Mouse (Mus musculus): ENCODE data around the gene Tmem207. TPM values are rescaled to one million over a fixed set of nuclear protein-coding genes. Genes with fewer than 3 reads are reported as not detected.
"Not testable (repeated sequence)": the region's sequence is repeated elsewhere in the genome, so short reads cannot be mapped to it uniquely, and the experiment has no call there.

The Tmem207 gene
- polyA plus RNA-seq, 1 experiment from 2014 or later, result not detected

DNA sequence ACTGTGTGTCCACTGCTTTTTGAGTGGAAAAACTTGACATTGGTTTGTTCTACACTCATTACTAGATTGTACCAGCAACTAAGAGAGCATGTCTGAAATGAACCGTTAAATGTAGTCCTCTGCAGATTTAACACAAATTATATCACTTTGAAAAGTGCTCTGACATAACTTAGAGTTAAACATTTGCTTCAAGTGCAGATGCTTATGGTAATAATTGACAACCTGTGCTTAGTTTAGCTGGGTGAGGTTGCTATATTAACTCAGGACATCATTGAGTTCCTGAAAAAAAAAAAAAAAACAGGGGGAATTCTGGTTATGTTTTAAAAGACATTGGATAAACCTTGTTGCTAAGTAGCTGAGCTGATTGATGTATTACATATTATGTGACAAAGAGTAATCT is 3.9 kb upstream of the Tmem207 start:
- Histone ChIP-seq H3K4me2 (no peak overlapping the region), H3K36me3 (no peaks in the 10 kb centered on the region), H3K27me3 (replicated peaks) (no peaks in the 10 kb centered on the region), H3K27ac (ENCODE audit: poor library complexity, severe bottlenecking) (no peak overlapping the region), H3K4me3 (no peak overlapping the region), H3K9me3 (replicated peaks) (no peaks in the 10 kb centered on the region), H3K4me1 (replicated peaks) (no peaks in the 10 kb centered on the region), H3K9ac (no peak overlapping the region)
- ATAC-seq (ENCODE audit: insufficient number of reproducible peaks, low FRiP score), result no peak
- WGBS, result 75% methylated on average over 1 of the region's 1 CpGs

DNA sequence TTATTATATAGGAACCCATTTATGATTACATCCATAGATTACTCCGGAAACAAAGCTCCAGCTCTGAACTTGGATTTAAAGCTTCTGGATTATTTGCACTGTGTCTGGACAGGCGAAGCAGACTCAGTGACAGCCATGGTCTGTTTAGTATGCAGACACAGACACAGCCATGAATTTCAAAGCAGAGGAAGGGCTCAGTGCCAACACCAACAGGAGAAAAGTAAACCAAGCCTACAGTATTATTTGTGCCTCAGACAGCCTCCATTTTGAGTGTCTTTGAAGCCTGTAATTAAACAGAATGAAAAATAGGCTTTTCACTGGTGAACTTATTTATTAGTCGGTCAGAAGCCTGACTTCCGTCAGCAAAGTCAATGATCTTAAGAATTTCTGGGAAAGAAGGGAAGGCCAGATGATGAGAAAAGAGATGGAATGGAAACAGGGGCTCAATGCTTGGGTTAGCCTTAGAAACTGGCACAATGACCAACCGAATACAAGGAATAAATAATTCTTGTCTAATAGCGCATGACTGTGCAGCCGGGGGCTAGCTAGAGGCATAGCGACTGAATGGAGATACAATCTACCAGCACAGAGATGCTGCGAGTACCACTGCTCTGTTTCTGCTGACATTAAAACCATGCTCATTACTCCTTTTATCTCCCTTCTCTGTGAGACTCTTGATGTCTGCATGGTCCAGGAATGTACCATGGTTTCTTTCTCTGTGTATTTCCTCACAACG is 1.5 kb upstream of the Tmem207 start:
- H3K4me1 ChIP-seq (replicated peaks), result no peaks in the 10 kb centered on the region
- H3K4me2 ChIP-seq, result no peak overlapping the region
- ATAC-seq (ENCODE audit: insufficient number of reproducible peaks, low FRiP score), result no peak

GRCm38 (mm10) chr16:26525832-26526231 is 737 bp downstream of the Tmem207 start:
- Histone ChIP-seq H3K4me1 (replicated peaks) (no peaks in the 10 kb centered on the region), H3K9ac (no peak overlapping the region), H3K4me3 (no peak overlapping the region), H3K27ac (ENCODE audit: poor library complexity, severe bottlenecking) (no peak overlapping the region), H3K36me3 (no peaks in the 10 kb centered on the region), H3K27me3 (replicated peaks) (no peaks in the 10 kb centered on the region), H3K4me2 (no peak overlapping the region), H3K9me3 (replicated peaks) (no peaks in the 10 kb centered on the region)
- WGBS, result 76% methylated on average over 5 of the region's 5 CpGs
- no peak for ATAC-seq (ENCODE audit: insufficient number of reproducible peaks, low FRiP score)

More for the DNA sequence above, 1.5 kb upstream of the Tmem207 start:
- Histone ChIP-seq H3K4me3 (no peak overlapping the region), H3K9ac (no peak overlapping the region), H3K27me3 (replicated peaks) (no peaks in the 10 kb centered on the region), H3K9me3 (replicated peaks) (no peaks in the 10 kb centered on the region), H3K36me3 (no peaks in the 10 kb centered on the region), H3K27ac (ENCODE audit: poor library complexity, severe bottlenecking) (peak overlapping the region; percentile 16; the same call in 1 of the 2 replicates)
- WGBS, result 72% methylated on average over 10 of the region's 10 CpGs

- Histone ChIP-seq H3K4me2 (no peak overlapping the region), H3K4me3 (no peak overlapping the region), H3K9me3 (replicated peaks) (0 out of 2 replicates have a peak, but pooled peaks cover 3% of the 10 kb centered on the region), H3K27me3 (replicated peaks) (no peaks in the 10 kb centered on the region), H3K9ac (no peak overlapping the region), H3K4me1 (replicated peaks) (no peaks in the 10 kb centered on the region), H3K36me3 (no peaks in the 10 kb centered on the region), H3K27ac (ENCODE audit: poor library complexity, severe bottlenecking) (no peak overlapping the region)
- WGBS, result 51% methylated on average over 2 of the region's 2 CpGs
- no peak for ATAC-seq (ENCODE audit: insufficient number of reproducible peaks, low FRiP score)
These were observed 7.0 kb downstream of the Tmem207 start for GRCm38 (mm10) chr16:26519596-26519995.

DNA sequence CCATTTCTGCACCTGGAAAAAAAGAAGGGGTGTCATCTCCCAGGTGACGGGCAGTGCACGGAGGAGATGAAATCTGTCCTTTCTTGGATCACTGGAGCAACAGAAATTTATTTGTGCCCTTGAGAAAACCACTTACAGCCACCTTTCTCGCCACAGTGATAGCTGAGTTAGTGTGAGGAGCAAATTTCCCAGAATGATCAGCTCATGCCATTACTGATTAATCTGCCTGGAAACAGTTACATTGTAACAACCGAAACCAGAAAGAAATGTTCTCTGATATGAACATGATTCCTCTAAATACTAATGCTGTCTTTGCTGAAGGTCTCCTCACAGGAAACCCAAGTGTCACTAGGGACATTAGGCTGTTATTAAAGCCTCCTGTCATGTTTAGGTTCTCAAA is 21.6 kb downstream of the Tmem207 start:
- Histone ChIP-seq H3K4me3 (no peak overlapping the region), H3K9me3 (replicated peaks) (no peaks in the 10 kb centered on the region), H3K36me3 (no peaks in the 10 kb centered on the region), H3K27ac (ENCODE audit: poor library complexity, severe bottlenecking) (no peak overlapping the region), H3K4me1 (replicated peaks) (peaks cover 7% of the 10 kb centered on the region; the same call in 1 of the 2 replicates), H3K4me2 (no peak overlapping the region), H3K27me3 (replicated peaks) (no peaks in the 10 kb centered on the region), H3K9ac (no peak overlapping the region)
- no peak for ATAC-seq (ENCODE audit: insufficient number of reproducible peaks, low FRiP score)
- 78% methylated on average over 4 of the region's 4 CpGs for WGBS

DNA sequence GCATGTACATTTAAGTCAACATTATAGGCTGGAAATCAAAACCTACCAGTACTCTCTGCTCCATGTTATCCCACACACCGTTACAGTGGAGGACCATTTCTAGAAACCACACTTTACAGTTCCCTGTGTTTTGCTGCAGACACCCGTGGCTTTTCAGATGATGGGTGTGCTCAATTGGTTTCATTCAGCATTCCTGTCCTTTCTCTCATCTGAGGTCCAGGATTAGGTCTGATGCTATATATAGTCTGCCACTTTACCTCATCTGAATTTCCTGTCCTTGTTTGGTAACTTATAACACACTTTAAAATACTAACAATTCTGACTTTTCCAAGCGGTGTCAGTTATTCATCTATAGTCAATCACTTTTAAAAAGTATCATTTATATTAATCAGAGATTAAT is 25.8 kb downstream of the Tmem207 start:
- no peak overlapping the region for H3K9ac ChIP-seq
- no peaks in the 10 kb centered on the region for H3K36me3 ChIP-seq
- H3K4me2 ChIP-seq, result no peak overlapping the region
- H3K27ac ChIP-seq (ENCODE audit: poor library complexity, severe bottlenecking), result peak overlapping the region; percentile 73
- H3K4me1 ChIP-seq (replicated peaks), result peaks cover 7% of the 10 kb centered on the region; the same call in 1 of the 2 replicates
- H3K9me3 ChIP-seq (replicated peaks), result no peaks in the 10 kb centered on the region
- no peak overlapping the region for H3K4me3 ChIP-seq
- 56% methylated on average over 3 of the region's 3 CpGs for WGBS
- peak; percentile 57; the same call in 1 of the 2 replicates for ATAC-seq (ENCODE audit: insufficient number of reproducible peaks, low FRiP score)
- H3K27me3 ChIP-seq (replicated peaks), result no peaks in the 10 kb centered on the region

DNA sequence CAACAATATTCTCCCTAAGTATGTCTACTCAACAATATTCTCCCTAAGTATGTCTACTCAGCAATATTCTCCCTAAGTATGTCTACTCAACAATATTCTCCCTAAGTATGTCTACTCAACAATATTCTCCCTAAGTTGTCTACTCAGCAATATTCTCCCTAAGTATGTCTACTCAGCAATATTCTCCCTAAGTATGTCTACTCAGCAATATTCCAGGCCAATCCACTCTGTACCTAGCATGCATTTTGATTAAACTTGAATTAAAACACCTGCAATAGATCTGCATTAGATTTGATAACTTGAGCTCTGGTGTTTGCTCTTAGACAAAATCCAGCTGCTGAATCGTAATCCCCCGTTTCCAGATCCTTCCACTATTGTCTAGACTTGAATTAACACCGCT is 26.9 kb downstream of the Tmem207 start:
- not testable (repeated sequence) for H3K9me3 ChIP-seq (replicated peaks); H3K4me1 ChIP-seq (replicated peaks); H3K36me3 ChIP-seq; H3K27me3 ChIP-seq (replicated peaks); H3K4me3 ChIP-seq; ATAC-seq (ENCODE audit: insufficient number of reproducible peaks, low FRiP score); H3K27ac ChIP-seq (ENCODE audit: poor library complexity, severe bottlenecking); H3K4me2 ChIP-seq; H3K9ac ChIP-seq
- WGBS, result 89% methylated on average over 3 of the region's 3 CpGs

GRCm38 (mm10) chr16:26495721-26496120 is 30.8 kb downstream of the Tmem207 start:
- Histone ChIP-seq H3K36me3 (no peaks in the 10 kb centered on the region), H3K4me2 (no peak overlapping the region), H3K4me1 (replicated peaks) (peaks cover 4% of the 10 kb centered on the region; the same call in 1 of the 2 replicates), H3K27me3 (replicated peaks) (no peaks in the 10 kb centered on the region), H3K9ac (no peak overlapping the region), H3K9me3 (replicated peaks) (no peaks in the 10 kb centered on the region), H3K4me3 (no peak overlapping the region), H3K27ac (ENCODE audit: poor library complexity, severe bottlenecking) (no peak overlapping the region)
- no peak for ATAC-seq (ENCODE audit: insufficient number of reproducible peaks, low FRiP score)
- 11% methylated on average over 2 of the region's 2 CpGs for WGBS

DNA sequence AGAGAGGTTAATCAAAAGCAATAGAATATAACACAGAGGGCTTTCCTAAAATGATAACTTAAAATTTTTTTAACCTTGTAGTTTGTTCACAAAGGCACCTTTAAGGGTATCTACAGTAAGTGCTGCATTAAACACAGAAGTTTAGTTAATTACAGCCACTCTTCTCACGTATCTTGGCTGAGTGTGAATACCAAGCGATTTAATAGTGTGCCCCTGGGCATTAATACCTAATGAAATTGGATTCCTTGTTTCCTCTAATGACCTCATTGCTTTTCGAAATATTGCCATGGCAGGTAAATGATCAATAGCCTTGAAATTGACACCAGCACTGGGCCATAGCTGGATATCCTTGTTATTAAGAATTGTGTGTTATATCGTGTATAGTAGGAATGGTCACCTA is 55.3 kb downstream of the Tmem207 start:
- H3K27ac ChIP-seq (ENCODE audit: poor library complexity, severe bottlenecking), result no peak overlapping the region
- no peaks in the 10 kb centered on the region for H3K27me3 ChIP-seq (replicated peaks)
- H3K4me1 ChIP-seq (replicated peaks), result no peaks in the 10 kb centered on the region
- H3K9me3 ChIP-seq (replicated peaks), result no peaks in the 10 kb centered on the region
- no peak overlapping the region for H3K9ac ChIP-seq
- ATAC-seq (ENCODE audit: insufficient number of reproducible peaks, low FRiP score), result no peak
- no peak overlapping the region for H3K4me3 ChIP-seq
- 81% methylated on average over 4 of the region's 4 CpGs for WGBS
- H3K36me3 ChIP-seq, result no peaks in the 10 kb centered on the region
- no peak overlapping the region for H3K4me2 ChIP-seq

DNA sequence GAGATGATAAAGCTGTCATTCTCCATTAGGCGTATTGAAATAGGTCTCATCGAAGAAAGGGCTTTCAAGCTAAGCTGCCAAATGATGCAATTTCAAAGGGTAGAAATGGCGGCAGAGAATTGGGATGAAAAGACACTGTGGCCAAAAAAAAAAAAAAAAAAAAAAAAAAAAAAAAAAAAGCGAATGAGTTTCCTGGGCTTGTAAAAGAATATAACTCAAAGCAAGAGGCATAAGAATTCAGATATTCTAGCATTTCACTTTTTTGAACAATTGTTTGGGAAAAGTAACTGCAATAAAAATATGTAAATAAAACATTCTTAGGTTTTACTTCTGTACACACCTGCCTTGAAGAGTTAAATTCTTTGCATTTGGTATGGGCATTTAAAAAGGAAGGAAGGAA is 60.0 kb downstream of the Tmem207 start:
- Histone ChIP-seq H3K27ac (ENCODE audit: poor library complexity, severe bottlenecking) (no peak overlapping the region), H3K36me3 (no peaks in the 10 kb centered on the region), H3K4me3 (no peak overlapping the region), H3K4me2 (no peak overlapping the region), H3K4me1 (replicated peaks) (no peaks in the 10 kb centered on the region), H3K9me3 (replicated peaks) (no peaks in the 10 kb centered on the region), H3K27me3 (replicated peaks) (no peaks in the 10 kb centered on the region), H3K9ac (no peak overlapping the region)
- no peak for ATAC-seq (ENCODE audit: insufficient number of reproducible peaks, low FRiP score)
- WGBS, result 77% methylated on average over 4 of the region's 4 CpGs

- Histone ChIP-seq H3K9me3 (replicated peaks) (no peaks in the 10 kb centered on the region), H3K27me3 (replicated peaks) (no peaks in the 10 kb centered on the region), H3K4me2 (no peak within 1 kb of the TSS), H3K9ac (no peak within 1 kb of the TSS), H3K4me3 (no peak within 1 kb of the TSS), H3K4me1 (replicated peaks) (no peaks in the 10 kb centered on the region), H3K27ac (ENCODE audit: poor library complexity, severe bottlenecking) (no peak within 1 kb of the TSS), H3K36me3 (no peaks in the 10 kb centered on the region)
- ATAC-seq (ENCODE audit: insufficient number of reproducible peaks, low FRiP score), result no peak
- WGBS, result 78% methylated on average over 7 of the region's 7 CpGs
These were observed 63.7 kb downstream of the Tmem207 start, which contains the start of gene Cldn16 for GRCm38 (mm10) chr16:26462835-26463234. TSS of gene Cldn16 (plus strand) at chr16:26463135.

DNA sequence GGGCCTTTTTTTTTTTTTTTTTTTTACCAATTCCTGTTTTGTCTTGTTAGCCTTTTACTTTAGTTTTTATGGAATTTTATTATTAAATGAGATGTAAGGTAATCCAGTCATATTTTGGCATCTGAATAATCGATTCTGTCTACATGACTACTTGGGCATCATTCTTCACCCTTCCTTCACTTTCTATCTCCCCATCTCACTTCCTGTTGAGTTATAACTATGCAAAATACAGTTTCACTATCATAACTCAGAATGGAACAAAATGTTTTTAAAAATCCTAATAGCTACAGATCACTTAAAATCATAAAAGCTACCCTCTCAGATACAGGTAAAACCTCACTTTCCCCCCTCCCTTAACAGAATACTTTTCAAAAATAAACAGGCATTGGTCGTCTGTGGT is 70.4 kb downstream of the Tmem207 start:
- Histone ChIP-seq H3K27ac (ENCODE audit: poor library complexity, severe bottlenecking) (no peak overlapping the region), H3K9me3 (replicated peaks) (no peaks in the 10 kb centered on the region), H3K27me3 (replicated peaks) (no peaks in the 10 kb centered on the region), H3K36me3 (no peaks in the 10 kb centered on the region), H3K4me2 (no peak overlapping the region), H3K4me1 (replicated peaks) (0 out of 2 replicates have a peak, but pooled peaks cover 4% of the 10 kb centered on the region), H3K4me3 (no peak overlapping the region), H3K9ac (no peak overlapping the region)
- WGBS, result 78% methylated on average over 2 of the region's 2 CpGs
- ATAC-seq (ENCODE audit: insufficient number of reproducible peaks, low FRiP score), result no peak
